Mouse (Mus musculus): ENCODE results near the gene Casc1. TPM values are rescaled to one million over a fixed set of nuclear protein-coding genes. Genes with fewer than 3 reads are reported as not detected.

Casc1 gene
- polyA plus RNA-seq, 1 experiment from 2014 or later: 0.32 TPM

DNA sequence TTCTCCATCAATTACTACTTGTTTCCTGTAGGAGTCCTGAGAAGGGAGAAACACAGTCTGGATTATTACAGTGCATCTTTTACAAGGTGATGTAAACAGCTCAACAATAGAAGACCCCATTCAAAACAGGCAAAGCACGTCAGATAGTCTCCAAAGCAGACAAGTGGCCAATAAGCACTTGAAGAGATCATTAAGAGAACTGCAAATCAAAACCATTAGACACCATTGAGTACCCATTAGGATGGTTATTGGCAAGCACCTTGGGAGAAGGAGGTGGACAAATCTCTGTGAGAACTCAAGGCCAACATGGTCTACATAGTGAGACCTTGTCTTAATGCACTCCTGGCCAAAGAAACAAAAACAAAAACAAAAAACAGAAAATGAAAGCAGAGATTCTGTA, 23.6 kb upstream of the Casc1 start:
- H3K9me3 ChIP-seq: no peaks in the 10 kb centered on the region
- no peak overlapping the region for H3K4me3 ChIP-seq
- 90% methylated on average over 1 of the region's 1 CpGs for WGBS
- no peak for DNase-seq (ENCODE audit: low spot score)
- no peaks in the 10 kb centered on the region for H3K27me3 ChIP-seq (replicated peaks; ENCODE audit: low read depth, poor library complexity, severe bottlenecking)
- peaks cover 49% of the 10 kb centered on the region for H3K36me3 ChIP-seq (replicated peaks)
- H3K27ac ChIP-seq (replicated peaks): no peak overlapping the region
- no peaks in the 10 kb centered on the region for H3K4me1 ChIP-seq

DNA sequence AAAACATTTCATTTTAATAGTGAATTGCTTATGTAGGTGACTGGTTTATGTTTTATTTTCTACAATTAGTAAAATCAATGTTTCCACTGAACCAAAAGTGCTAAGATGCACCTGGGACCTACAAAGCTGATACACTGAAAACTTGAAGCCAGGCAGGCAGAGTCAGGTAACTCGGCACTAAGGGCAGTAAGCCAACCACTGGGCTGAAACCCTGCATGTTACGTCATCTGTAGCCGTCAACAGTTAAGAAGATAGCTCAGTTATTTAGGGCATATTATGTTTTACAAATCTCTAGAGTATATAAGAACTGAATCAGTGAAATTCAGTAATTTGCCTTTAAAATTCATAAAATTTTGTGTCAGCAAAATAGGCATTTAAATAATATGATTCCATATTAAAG, 15.5 kb upstream of the Casc1 start:
- Histone ChIP-seq H3K9me3 (no peaks in the 10 kb centered on the region), H3K27ac (replicated peaks) (no peak overlapping the region), H3K27me3 (replicated peaks; ENCODE audit: low read depth, poor library complexity, severe bottlenecking) (no peaks in the 10 kb centered on the region), H3K4me1 (no peaks in the 10 kb centered on the region), H3K4me3 (no peak overlapping the region), H3K36me3 (replicated peaks) (peaks cover 52% of the 10 kb centered on the region)
- WGBS: 92% methylated on average over 3 of the region's 3 CpGs
- no peak for DNase-seq (ENCODE audit: low spot score)

DNA sequence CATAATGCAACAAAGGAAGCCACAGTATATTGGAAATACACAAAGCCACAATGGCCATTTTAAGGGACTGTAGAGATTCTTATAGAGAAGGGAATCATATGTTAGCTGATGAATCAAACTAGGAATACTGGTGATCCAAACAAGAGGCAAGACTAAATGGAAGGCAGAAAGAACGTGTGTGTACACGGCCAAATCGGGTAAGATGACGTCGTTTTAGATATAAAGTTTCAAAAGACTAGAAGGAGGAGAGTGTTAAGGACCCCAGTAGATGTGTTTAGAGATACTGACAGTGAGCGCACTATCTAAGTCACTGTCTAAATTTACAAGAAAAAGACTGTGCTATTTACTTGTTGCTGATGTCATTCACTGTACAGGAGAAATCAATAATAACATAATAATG, 13.4 kb upstream of the Casc1 start:
- Histone ChIP-seq H3K4me3 (no peak overlapping the region), H3K4me1 (no peaks in the 10 kb centered on the region), H3K36me3 (replicated peaks) (peaks cover 47% of the 10 kb centered on the region), H3K9me3 (no peaks in the 10 kb centered on the region), H3K27me3 (replicated peaks; ENCODE audit: low read depth, poor library complexity, severe bottlenecking) (no peaks in the 10 kb centered on the region), H3K27ac (replicated peaks) (no peak overlapping the region)
- 95% methylated on average over 6 of the region's 6 CpGs for WGBS
- no peak for DNase-seq (ENCODE audit: low spot score)

DNA sequence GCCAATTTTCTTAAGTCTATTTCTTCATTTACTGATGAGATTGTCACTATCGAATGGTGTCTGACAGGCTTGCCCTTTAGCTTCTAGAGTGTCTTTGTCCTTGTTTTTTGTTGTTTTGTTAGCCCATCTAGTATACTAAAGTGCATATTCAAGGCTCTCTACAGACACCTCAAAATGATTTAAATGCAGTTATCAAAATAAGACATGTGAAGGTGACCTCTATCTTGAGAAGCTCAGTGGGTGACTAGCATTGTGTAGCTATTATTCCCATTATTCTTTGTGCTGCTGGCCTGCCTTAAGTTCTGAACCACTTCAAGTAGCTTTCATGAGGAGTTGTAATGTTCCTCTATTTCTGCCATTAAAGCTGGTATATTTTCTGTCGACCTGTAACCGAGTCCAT, 5.0 kb upstream of the Casc1 start:
- H3K27me3 ChIP-seq (replicated peaks; ENCODE audit: low read depth, poor library complexity, severe bottlenecking): no peaks in the 10 kb centered on the region
- H3K9me3 ChIP-seq: no peaks in the 10 kb centered on the region
- no peak overlapping the region for H3K4me3 ChIP-seq
- DNase-seq (ENCODE audit: low spot score): no peak
- peaks cover 10% of the 10 kb centered on the region for H3K4me1 ChIP-seq
- H3K36me3 ChIP-seq (replicated peaks): peaks cover 33% of the 10 kb centered on the region
- 90% methylated on average over 3 of the region's 3 CpGs for WGBS
- no peak overlapping the region for H3K27ac ChIP-seq (replicated peaks)

DNA sequence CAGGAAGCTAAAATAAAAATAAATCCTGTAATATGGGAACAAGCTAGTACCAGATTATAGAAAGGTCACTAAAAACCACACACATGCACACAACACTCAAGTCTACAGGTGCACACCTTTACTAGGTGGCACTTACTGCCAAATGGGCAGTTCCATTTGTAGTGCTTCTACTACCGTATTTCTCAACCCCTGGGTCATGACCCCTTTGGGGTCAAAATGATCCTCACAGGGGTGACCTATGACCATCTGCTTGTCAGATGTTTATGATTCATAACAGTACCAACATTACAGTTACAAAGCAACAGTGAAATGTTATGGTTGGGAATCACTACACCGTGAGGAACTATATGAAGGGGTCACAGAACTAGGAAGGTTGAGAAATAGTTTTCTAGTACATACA, 3.1 kb upstream of the Casc1 start:
- H3K27ac ChIP-seq (replicated peaks): no peak overlapping the region
- H3K4me1 ChIP-seq: peaks cover 19% of the 10 kb centered on the region
- no peak for DNase-seq (ENCODE audit: low spot score)
- 76% methylated on average over 2 of the region's 2 CpGs for WGBS
- H3K9me3 ChIP-seq: no peaks in the 10 kb centered on the region
- H3K36me3 ChIP-seq (replicated peaks): peaks cover 18% of the 10 kb centered on the region
- H3K27me3 ChIP-seq (replicated peaks; ENCODE audit: low read depth, poor library complexity, severe bottlenecking): no peaks in the 10 kb centered on the region
- no peak overlapping the region for H3K4me3 ChIP-seq

DNA sequence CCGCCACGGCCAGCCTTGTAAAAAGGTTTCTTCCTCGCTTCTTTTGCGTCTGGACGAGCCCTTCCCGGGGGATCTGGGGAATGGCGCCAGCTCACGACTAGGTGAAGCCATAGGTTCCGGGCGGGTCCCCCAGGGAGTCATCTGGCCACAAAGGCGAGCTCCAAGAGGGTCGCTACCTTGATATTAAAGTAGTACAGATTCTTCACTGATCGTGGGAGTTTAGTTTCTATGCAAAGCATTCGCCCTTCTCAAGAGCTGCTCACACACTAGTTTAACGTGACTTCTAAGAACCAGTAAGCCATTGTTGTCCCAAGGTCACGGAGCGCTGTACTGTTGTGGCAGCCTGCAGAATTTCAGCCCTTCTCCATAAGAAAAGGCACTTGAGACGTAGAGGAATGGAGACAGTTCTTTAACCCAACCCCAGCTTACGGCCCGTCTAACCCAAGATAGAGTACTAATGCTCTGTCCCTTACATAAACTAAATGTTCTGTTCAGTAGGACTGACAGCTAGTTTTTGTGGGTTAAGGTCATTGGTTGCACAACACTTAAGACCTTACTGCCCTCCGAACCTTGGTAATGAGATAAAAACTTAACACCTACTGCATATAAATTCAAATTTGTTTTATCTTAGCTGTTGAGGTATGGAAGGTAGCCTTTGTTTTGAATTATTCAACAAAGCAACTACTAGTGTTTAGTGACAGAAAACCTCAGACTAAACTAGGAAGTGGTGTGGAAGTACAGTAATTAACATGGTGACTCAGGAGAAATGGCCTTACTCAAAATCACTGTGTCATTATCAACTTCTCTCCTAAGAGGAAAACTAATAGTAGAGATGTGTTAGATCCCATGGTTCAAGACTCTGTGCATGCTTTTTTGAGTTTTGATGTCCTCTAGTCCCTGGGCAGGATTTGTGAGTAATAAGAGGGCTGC, 836 bp upstream of the Casc1 start:
- no peak for DNase-seq (ENCODE audit: low spot score)
- WGBS: 4% methylated on average over 21 of the region's 21 CpGs
- Histone ChIP-seq H3K4me3 (peak overlapping the region; percentile 82), H3K9me3 (no peaks in the 10 kb centered on the region), H3K4me1 (peaks cover 19% of the 10 kb centered on the region), H3K27me3 (replicated peaks; ENCODE audit: low read depth, poor library complexity, severe bottlenecking) (no peaks in the 10 kb centered on the region), H3K27ac (replicated peaks) (peak overlapping the region; percentile 95), H3K36me3 (replicated peaks) (peaks cover 4% of the 10 kb centered on the region; the same call in 1 of the 2 replicates)

DNA sequence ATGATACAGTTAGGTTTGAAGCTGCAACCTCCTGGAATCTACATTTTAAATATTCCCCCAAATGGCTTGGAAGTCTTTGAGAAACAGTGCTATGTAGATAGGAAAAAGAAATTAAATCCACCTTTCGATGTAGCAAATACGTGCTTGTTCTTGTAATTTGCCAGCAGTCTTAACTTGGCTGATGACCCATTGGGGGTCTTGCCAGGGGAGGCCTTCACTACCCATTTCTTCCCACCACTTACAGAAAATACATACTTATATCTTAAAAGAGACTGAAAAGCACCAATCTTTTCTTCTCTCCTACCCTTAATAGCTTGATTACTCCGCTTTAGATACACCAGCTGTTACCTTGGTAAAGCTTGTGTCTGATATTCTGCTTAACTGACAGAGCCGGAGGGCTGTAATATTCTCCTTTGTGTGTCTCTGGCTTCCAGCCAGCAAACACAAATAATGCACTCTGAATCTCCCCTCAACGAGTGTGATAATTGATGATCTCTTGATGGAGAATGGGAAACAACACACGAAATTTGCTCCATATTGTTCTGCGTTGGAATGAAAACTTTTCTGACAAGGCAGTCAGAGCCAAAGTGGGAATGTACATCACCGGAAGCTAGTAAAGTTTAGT, 637 bp downstream of the Casc1 start:
- 47% methylated on average over 8 of the region's 8 CpGs for WGBS
- H3K4me1 ChIP-seq: peaks cover 19% of the 10 kb centered on the region
- peaks cover 4% of the 10 kb centered on the region; the same call in 1 of the 2 replicates for H3K36me3 ChIP-seq (replicated peaks)
- peak overlapping the region; percentile 82 for H3K4me3 ChIP-seq
- H3K27ac ChIP-seq (replicated peaks): 0 out of 2 replicates have a peak overlapping the region, but pooled peaks have one; percentile 44
- no peak for DNase-seq (ENCODE audit: low spot score)
- H3K27me3 ChIP-seq (replicated peaks; ENCODE audit: low read depth, poor library complexity, severe bottlenecking): no peaks in the 10 kb centered on the region
- no peaks in the 10 kb centered on the region for H3K9me3 ChIP-seq

DNA sequence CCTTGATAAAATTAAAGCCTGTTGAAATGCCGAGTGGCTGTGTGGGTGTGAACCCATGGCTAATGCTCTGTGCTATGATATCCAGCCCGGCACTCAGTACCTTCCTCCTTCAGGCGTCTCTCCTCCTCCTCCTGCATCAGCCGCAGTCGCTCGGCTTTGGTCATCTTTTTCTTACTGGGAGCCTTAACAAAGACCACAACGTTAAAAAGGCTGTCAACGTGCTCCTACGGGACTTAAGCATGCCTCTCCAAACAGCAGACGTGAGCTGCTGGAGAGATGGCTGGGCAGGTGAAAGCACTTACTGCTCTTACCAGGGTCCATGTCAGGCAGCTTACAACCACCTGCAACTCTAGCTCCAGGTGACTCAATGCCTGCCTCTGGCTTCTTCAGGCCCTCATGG, 5.7 kb downstream of the Casc1 start:
- 71% methylated on average over 10 of the region's 10 CpGs for WGBS

DNA sequence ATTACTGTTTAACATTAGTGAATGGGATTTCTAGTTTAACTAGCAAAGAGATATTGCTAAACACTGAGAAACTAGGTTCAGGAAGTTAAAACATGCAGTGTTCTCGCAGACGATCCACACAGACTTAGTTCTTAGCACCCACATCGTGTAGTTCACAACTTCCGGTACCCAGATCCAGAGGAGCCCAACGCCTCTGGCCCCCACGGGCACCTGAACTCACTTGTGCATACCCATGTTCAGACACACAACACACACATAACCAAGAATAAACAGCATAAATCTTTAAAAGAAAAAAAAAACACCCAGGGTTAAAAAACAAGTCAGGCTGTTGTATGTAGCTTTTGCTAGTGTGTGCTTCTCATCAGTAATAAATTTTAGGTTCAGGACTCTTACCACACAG, 6.4 kb downstream of the Casc1 start:
- no peaks in the 10 kb centered on the region for H3K27me3 ChIP-seq (replicated peaks; ENCODE audit: low read depth, poor library complexity, severe bottlenecking)
- no peaks in the 10 kb centered on the region for H3K36me3 ChIP-seq (replicated peaks)
- no peak for DNase-seq (ENCODE audit: low spot score)
- no peak overlapping the region for H3K27ac ChIP-seq (replicated peaks)
- H3K4me3 ChIP-seq: no peak overlapping the region
- H3K9me3 ChIP-seq: no peaks in the 10 kb centered on the region
- no peaks in the 10 kb centered on the region for H3K4me1 ChIP-seq
- WGBS: 95% methylated on average over 6 of the region's 6 CpGs

More for the DNA sequence above, 5.7 kb downstream of the Casc1 start:
- no peak for DNase-seq (ENCODE audit: low spot score)
- Histone ChIP-seq H3K27me3 (replicated peaks; ENCODE audit: low read depth, poor library complexity, severe bottlenecking) (no peaks in the 10 kb centered on the region), H3K4me3 (no peak overlapping the region), H3K36me3 (replicated peaks) (no peaks in the 10 kb centered on the region), H3K27ac (replicated peaks) (no peak overlapping the region), H3K9me3 (no peaks in the 10 kb centered on the region), H3K4me1 (peaks cover 3% of the 10 kb centered on the region)

DNA sequence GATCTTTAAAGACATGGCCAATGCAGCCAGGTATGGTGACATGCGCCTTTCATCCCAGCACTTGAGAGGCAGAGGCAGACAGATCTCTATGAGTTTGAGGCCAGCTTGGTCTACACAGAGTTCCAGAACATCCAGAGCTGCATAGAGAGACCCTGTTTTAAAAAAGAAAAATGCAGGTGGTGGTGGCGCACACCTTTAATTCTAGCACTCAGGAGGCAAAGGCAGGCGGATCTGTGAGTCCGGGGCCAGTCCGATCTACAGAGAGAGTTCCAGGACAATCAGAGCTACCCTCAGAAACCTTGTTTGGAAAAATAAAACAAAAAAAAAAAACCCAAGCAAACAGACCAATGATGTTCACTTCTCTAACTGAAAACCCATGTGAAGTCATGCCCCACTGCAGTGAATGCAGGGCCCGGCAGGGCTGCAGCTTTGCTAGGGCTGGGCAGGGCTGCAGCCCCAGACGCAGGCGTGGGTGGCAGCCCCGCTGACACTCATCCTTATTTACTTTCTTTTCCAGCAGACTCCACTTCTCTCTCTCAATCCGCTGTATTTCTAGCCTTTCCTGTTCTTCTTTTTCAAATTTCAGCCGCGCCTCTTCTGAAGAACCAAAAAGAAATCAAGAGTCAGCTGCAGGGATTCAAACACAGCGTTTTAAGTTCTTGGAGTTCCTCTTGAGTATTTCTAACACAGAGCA, 8.2 kb downstream of the Casc1 start:
- WGBS: 86% methylated on average over 13 of the region's 13 CpGs
- H3K4me3 ChIP-seq: no peak overlapping the region
- H3K9me3 ChIP-seq: no peaks in the 10 kb centered on the region
- no peak for DNase-seq (ENCODE audit: low spot score)
- no peaks in the 10 kb centered on the region for H3K36me3 ChIP-seq (replicated peaks)
- H3K27me3 ChIP-seq (replicated peaks; ENCODE audit: low read depth, poor library complexity, severe bottlenecking): no peaks in the 10 kb centered on the region
- H3K4me1 ChIP-seq: no peaks in the 10 kb centered on the region
- no peak overlapping the region for H3K27ac ChIP-seq (replicated peaks)

DNA sequence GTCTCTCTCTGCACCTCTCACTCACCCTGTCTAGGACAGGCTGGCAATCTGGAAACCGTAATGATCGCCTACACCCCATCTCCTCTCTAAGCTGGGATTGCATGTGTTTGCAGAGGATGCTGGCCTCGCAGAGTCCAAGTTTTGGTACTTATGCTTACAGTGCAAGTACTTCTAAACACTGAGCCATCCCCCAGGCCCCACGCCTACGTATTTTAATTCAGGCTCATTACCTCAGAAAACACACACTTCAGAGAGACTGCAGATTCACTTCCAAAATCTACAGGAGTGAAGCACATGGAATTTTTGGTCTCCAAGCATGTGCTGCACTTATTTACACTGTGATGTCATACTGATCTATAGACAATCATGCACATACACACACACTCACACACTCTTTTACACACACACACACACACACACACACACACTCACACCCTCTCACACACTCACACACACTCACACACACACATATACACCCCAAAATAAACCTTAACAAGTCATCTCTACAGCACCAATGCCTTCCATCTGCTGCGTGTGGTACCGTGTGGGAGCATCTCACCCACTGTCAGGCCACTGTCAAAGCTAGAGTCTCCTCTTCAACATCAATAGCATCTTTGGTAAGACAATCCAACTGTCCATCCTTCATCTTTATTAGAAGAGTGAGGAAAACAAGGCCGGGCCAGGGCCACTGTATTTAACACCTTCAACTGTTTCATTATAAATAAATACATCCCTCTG, 12.7 kb downstream of the Casc1 start:
- 91% methylated on average over 8 of the region's 8 CpGs for WGBS
- H3K4me1 ChIP-seq: no peaks in the 10 kb centered on the region

DNA sequence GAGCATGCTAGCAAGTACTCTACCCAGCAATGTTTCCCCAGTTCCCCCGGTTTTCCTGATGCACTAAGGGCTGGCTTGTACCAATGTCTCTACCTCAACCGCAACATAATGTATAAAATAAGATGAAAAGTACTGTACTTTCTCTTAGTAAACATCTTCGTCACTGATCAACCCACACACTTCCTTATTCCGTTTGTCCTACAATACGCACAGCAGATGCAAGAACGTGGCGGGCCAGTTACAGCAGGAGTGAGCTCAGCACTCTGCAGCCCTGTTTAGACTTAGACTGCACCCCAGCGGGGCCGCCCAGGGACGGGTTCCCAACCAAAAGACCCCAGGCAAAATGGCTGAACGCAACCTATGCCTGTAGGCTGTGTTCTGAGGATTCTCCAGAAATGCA, 17.4 kb downstream of the Casc1 start:
- H3K4me3 ChIP-seq: no peak overlapping the region
- 83% methylated on average over 11 of the region's 11 CpGs for WGBS
- H3K27ac ChIP-seq (replicated peaks): no peak overlapping the region
- no peak for DNase-seq (ENCODE audit: low spot score)
- no peaks in the 10 kb centered on the region for H3K4me1 ChIP-seq
- H3K9me3 ChIP-seq: no peaks in the 10 kb centered on the region
- no peaks in the 10 kb centered on the region for H3K27me3 ChIP-seq (replicated peaks; ENCODE audit: low read depth, poor library complexity, severe bottlenecking)
- no peaks in the 10 kb centered on the region for H3K36me3 ChIP-seq (replicated peaks)

More for the DNA sequence above, 12.7 kb downstream of the Casc1 start:
- no peak overlapping the region for H3K4me3 ChIP-seq
- H3K27me3 ChIP-seq (replicated peaks; ENCODE audit: low read depth, poor library complexity, severe bottlenecking): no peaks in the 10 kb centered on the region
- no peak for DNase-seq (ENCODE audit: low spot score)
- H3K27ac ChIP-seq (replicated peaks): no peak overlapping the region
- H3K36me3 ChIP-seq (replicated peaks): no peaks in the 10 kb centered on the region
- no peaks in the 10 kb centered on the region for H3K9me3 ChIP-seq
